Mouse (Mus musculus): Measurements from ENCODE around the gene Pnkd.

DNA sequence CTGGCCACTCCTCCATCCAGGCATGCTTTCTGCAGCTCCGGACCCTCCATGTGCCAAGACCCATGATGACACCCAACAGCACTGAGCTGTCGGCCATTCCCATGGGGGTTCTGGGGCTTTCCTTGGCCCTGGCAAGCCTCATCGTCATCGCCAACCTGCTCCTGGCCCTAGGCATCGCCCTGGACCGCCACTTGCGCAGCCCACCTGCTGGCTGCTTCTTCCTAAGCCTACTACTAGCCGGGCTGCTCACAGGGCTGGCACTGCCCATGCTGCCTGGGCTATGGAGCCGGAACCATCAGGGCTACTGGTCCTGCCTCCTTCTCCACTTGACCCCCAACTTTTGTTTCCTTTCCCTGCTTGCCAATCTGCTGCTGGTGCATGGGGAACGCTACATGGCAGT is 6.2 kb upstream of the Pnkd start, which contains the start of gene Gpbar1:
- no peak for TF ChIP-seq CTCF (IDR thresholded peaks at IDR 0.05; ENCODE audit: low read depth, low read length)
- TF ChIP-seq POLR2A (IDR thresholded peaks at IDR 0.05; ENCODE audit: extremely low read depth, insufficient read depth, low read length) = no peak
